Mouse (Mus musculus) liver, adult 2 months (tissue): ENCODE measurements around the gene Olfr1377.

ENCODE experiments used
- CTCF ChIP-seq: fragments of 200-500 bp; IDR thresholded peaks from 2 replicates; pipeline ENCODE4 v1.5.1; 2011; ENCODE audit warnings: low read depth, low read length, control low read depth
- POLR2A ChIP-seq: fragments of 200-500 bp; IDR thresholded peaks from 2 replicates; pipeline ENCODE4 v1.6.1; 2011; ENCODE audit warnings: low read length, control low read depth; ENCODE audit not compliant: insufficient read depth; ENCODE audit errors: extremely low read depth

- TF ChIP-seq POLR2A: no peak
- TF ChIP-seq CTCF: no peak
These were observed 38.3 kb upstream of the Olfr1377 start, which contains the start of gene 4933414I15Rik for GRCm38 (mm10) chr11:50943506-50943905.
